Mouse (Mus musculus) lung, embryonic 14.5 days (tissue): Measurements from ENCODE around the gene Ntng1. TPM values are rescaled to one million over a fixed set of nuclear protein-coding genes. Genes with fewer than 3 reads are reported as not detected.

Source experiments
- ATAC-seq: fragments of 200-750 bp; cut with Nextera tagmentation; 2 replicates; pipeline ENCODE4 v1.8.0; 2017; ENCODE audit warnings: mild to moderate bottlenecking, moderate TSS enrichment, moderate library complexity; ENCODE audit not compliant: insufficient read depth
- DNase-seq: peaks from one replicate; pipeline ENCODE4 v3.0.0-alpha.2; 2015
- H3K27ac ChIP-seq: fragments of 300-500 bp; sonication (generic); 2 replicates; pipeline ENCODE4 v1.5.1; 2014; ENCODE audit warnings: low read depth, mild to moderate bottlenecking, moderate library complexity
- H3K27me3 ChIP-seq: fragments of 300-500 bp; sonication (generic); 2 replicates; pipeline ENCODE4 v1.6.1; 2014; ENCODE audit warnings: low read length, control low read depth; ENCODE audit not compliant: insufficient read depth
- H3K36me3 ChIP-seq: fragments of 300-500 bp; sonication (generic); 2 replicates; pipeline ENCODE4 v1.6.1; 2014; ENCODE audit warnings: control low read depth; ENCODE audit not compliant: insufficient read depth
- H3K4me1 ChIP-seq: fragments of 300-500 bp; sonication (generic); 2 replicates; pipeline ENCODE4 v1.6.1; 2014; ENCODE audit warnings: antibody characterized with exemption, control low read depth; ENCODE audit not compliant: insufficient read depth
- H3K4me2 ChIP-seq: fragments of 300-500 bp; sonication (generic); 2 replicates; pipeline ENCODE4 v1.6.1; 2014; ENCODE audit warnings: mild to moderate bottlenecking
- H3K4me3 ChIP-seq: fragments of 300-500 bp; sonication (generic); 2 replicates; pipeline ENCODE4 v1.5.1; 2014; ENCODE audit warnings: low read depth, low read length
- H3K9ac ChIP-seq: fragments of 300-500 bp; sonication (generic); 2 replicates; pipeline ENCODE4 v1.6.1; 2014
- H3K9me3 ChIP-seq: fragments of 300-500 bp; sonication (generic); 2 replicates; pipeline ENCODE4 v1.6.1; 2016; ENCODE audit warnings: low read depth, low read length, control low read depth
- CTCF ChIP-seq: IDR thresholded peaks from 2 replicates; pipeline ENCODE4 v1.5.1; 2016; ENCODE audit warnings: antibody characterized with exemption, low read depth
- WGBS: fragments of 180-500 bp; shearing (Covaris S2); extraction: QIAGEN DNeasy Blood & Tissue Kit; methylation state at CpG from one replicate; pipeline ENCODE4 v1.1.7; 2014; 5-methylcytosine and 5-hydroxymethylcytosine counted together
- polyA plus RNA-seq: library from polyadenylated mRNA; unstranded; fragments of >200 nt; fragmentation: Nextera tagmentation; extraction: Ambion mirVana; gene quantifications from 2 replicates; pipeline ENCODE4 v1.2.1, GENCODE M21; 2014

Gene Ntng1
- polyA plus RNA-seq, 1 experiment from 2014 or later: 3.3 TPM

DNA sequence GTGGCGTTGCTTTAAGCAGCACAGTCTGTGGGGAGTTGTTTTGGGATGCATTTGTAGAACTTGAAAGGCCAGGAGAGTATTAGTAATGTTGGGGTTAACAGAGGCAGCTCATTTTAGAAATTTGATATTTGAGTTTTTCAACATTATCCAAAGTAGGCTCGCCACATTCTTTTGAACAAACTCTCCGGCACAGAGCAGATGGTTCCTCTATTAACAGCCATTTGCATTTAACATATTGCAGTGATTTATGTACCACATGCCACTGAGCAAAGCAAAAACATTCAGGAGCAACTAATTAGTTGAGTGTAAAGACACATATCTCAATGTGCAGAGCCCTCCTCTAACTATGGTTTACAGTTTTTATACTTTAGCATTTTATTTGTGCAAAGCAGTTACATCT, 224.8 kb downstream of the Ntng1 start:
- no peak for DNase-seq

GRCm38 (mm10) chr3:109917926-109918694, 225.7 kb downstream of the Ntng1 start:
- H3K36me3 ChIP-seq: no peaks in the 10 kb centered on the region
- H3K4me1 ChIP-seq: no peaks in the 10 kb centered on the region; the same call in 1 of the 2 replicates
- no peak overlapping the region for H3K4me3 ChIP-seq
- no peak for ATAC-seq
- 66% methylated on average over 8 of the region's 8 CpGs for WGBS
- no peak for DNase-seq
- H3K27ac ChIP-seq: no peak overlapping the region
- no peak for TF ChIP-seq CTCF
- no peak overlapping the region for H3K9ac ChIP-seq
- H3K4me2 ChIP-seq: no peak overlapping the region
- H3K27me3 ChIP-seq: no peaks in the 10 kb centered on the region
- H3K9me3 ChIP-seq: no peaks in the 10 kb centered on the region

More for the DNA sequence above, 224.8 kb downstream of the Ntng1 start:
- Histone ChIP-seq H3K4me2 (no peak overlapping the region), H3K4me3 (no peak overlapping the region), H3K27ac (no peak overlapping the region), H3K9ac (no peak overlapping the region), H3K27me3 (no peaks in the 10 kb centered on the region), H3K9me3 (no peaks in the 10 kb centered on the region), H3K36me3 (no peaks in the 10 kb centered on the region), H3K4me1 (no peaks in the 10 kb centered on the region; the same call in 1 of the 2 replicates)
- 52% methylated on average over 3 of the region's 3 CpGs for WGBS
- TF ChIP-seq CTCF: no peak
- ATAC-seq: no peak

DNA sequence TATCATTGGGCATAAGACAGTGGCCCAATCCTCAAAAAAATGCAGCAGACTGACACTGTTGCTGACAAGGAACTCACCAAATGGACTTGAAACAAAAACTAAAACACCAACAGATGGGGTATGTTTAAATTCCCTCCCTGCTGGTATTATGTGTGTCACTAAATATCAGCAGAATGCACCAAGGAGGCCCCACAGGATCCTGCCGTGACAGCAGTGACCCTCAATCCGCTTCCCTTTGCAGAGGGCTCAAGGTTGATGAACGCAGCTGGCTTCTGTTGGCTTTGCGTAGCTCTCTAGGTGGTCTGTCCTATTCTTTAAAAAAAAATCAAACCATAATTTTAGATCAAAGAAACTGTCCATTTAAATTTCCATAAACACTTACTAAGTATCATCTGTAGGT, 226.7 kb downstream of the Ntng1 start:
- H3K9ac ChIP-seq: no peak overlapping the region
- ATAC-seq (no peak), DNase-seq (peak; percentile 26)
- no peak overlapping the region for H3K4me2 ChIP-seq
- no peaks in the 10 kb centered on the region for H3K27me3 ChIP-seq
- WGBS: 29% methylated on average over 4 of the region's 4 CpGs
- no peaks in the 10 kb centered on the region; the same call in 1 of the 2 replicates for H3K4me1 ChIP-seq
- no peaks in the 10 kb centered on the region for H3K9me3 ChIP-seq
- no peak for TF ChIP-seq CTCF
- no peak overlapping the region for H3K4me3 ChIP-seq
- H3K27ac ChIP-seq: no peak overlapping the region
- no peaks in the 10 kb centered on the region for H3K36me3 ChIP-seq

DNA sequence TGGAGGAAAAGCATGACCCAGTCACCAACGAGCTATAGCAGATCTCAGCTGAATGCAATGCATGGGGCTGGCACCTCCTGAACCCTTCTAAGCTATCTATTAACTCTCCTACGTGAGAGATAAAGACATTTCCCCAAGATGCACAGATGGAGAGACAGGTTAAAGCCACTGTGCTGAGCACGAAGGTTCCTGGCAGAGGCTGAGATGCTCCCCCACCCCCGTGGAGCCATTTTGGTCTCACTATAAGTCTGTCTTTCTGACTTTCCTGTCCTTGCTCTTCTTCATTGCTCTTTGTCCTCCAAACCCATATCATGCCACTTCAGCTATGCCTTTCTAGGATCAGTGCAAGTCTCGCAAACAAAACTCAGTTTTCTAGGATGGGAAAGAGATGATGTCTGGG, 229.6 kb downstream of the Ntng1 start:
- Histone ChIP-seq H3K27ac (no peak overlapping the region), H3K4me2 (no peak overlapping the region), H3K9ac (no peak overlapping the region), H3K36me3 (no peaks in the 10 kb centered on the region), H3K4me3 (no peak overlapping the region), H3K9me3 (no peaks in the 10 kb centered on the region), H3K27me3 (no peaks in the 10 kb centered on the region), H3K4me1 (no peaks in the 10 kb centered on the region; the same call in 1 of the 2 replicates)
- DNase-seq (no peak), ATAC-seq (no peak)
- 78% methylated on average over 5 of the region's 5 CpGs for WGBS
- no peak for TF ChIP-seq CTCF

GRCm38 (mm10) chr3:109890600-109890999, 253.2 kb downstream of the Ntng1 start:
- no peak for DNase-seq
- ATAC-seq: no peak
- no peaks in the 10 kb centered on the region for H3K4me1 ChIP-seq
- H3K36me3 ChIP-seq: no peaks in the 10 kb centered on the region
- H3K9ac ChIP-seq: no peak overlapping the region
- no peaks in the 10 kb centered on the region for H3K27me3 ChIP-seq
- 3% methylated on average over 1 of the region's 1 CpGs for WGBS
- H3K27ac ChIP-seq: no peak overlapping the region
- no peak for TF ChIP-seq CTCF
- H3K4me2 ChIP-seq: no peak overlapping the region
- H3K4me3 ChIP-seq: no peak overlapping the region
- no peaks in the 10 kb centered on the region for H3K9me3 ChIP-seq

DNA sequence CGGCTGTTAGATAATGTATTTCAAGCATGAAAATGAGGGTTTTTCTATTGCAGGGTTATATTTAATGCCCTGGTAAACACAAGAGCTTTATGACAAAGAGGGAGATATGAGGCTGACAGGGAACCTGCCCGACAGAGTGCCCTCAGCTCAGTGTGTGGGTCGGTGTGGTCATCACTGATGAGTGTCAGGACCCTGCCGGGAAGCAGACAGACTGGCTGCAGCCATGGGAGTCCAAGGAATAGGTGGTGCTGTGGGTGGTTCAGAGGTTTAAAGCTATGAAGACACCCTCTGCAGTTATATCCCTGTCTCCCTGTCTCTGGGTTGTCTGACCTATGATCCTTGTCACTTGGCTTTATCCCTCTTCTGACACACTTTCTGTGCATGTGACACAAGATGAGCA, 258.1 kb downstream of the Ntng1 start:
- Histone ChIP-seq H3K9ac (no peak overlapping the region), H3K27me3 (no peaks in the 10 kb centered on the region), H3K36me3 (no peaks in the 10 kb centered on the region), H3K27ac (no peak overlapping the region), H3K9me3 (no peaks in the 10 kb centered on the region), H3K4me2 (no peak overlapping the region), H3K4me1 (no peaks in the 10 kb centered on the region), H3K4me3 (no peak overlapping the region)
- WGBS: 38% methylated on average over 4 of the region's 4 CpGs
- ATAC-seq (peak; percentile 41; the same call in 1 of the 2 replicates), DNase-seq (no peak)
- no peak for TF ChIP-seq CTCF

DNA sequence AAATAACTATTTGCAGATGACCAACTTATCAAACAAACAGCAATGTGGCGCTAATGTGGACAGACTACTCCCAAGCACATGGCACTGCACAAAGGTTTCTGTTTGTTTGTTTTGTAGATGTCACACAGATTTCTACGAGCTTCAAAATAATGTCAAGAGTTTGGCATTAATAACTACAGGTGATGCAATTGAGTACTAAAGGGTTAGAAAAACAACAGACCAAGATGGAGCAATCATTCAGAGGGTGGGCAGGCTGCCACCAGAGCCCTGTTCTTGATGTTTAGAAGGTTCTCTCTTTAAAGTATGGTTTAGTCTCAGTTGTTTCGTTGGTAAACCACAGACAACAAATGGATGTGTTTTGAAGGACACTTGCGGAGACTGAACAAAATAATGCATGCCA, 264.8 kb downstream of the Ntng1 start:
- Histone ChIP-seq H3K4me3 (no peak overlapping the region), H3K4me1 (no peaks in the 10 kb centered on the region), H3K36me3 (no peaks in the 10 kb centered on the region), H3K4me2 (no peak overlapping the region), H3K27me3 (no peaks in the 10 kb centered on the region), H3K9me3 (no peaks in the 10 kb centered on the region), H3K27ac (no peak overlapping the region), H3K9ac (no peak overlapping the region)
- no peak for ATAC-seq
- TF ChIP-seq CTCF: no peak
- WGBS: 70% methylated on average over 4 of the region's 4 CpGs
- no peak for DNase-seq
